Mouse (Mus musculus): ENCODE measurements at regions not wholly inside any gene's neighbourhood (a gene's known extent, or its start where the extent isn't known, plus 50 kb on each side); places are given as distances from the start of the nearest gene placed in this dataset.
A peak's percentile ranks its signal among the peaks of the same experiment; 100 is the strongest.

DNA sequence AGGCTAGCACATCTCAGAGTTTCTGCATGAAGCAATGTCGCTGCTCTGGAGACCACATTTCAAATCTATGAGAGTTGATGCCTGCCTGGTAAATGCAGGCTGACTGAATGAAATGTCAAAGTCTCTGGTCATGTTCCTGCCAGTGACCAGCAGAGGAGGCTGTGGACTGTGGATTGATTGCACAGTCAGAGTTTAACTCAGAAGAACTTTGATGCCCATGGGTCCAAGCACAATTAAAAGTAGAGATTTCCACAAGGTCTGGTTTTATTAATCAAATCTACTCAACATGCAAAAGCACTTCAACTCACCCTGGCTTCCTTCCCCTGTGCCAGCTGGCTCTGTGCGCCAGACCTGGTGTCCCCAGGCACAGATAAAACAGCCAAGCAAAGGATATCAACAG is 81.3 kb downstream of the Hsd17b3 start:
- DNase-seq (ENCODE audit: low spot score in 2 of 2): no peak

DNA sequence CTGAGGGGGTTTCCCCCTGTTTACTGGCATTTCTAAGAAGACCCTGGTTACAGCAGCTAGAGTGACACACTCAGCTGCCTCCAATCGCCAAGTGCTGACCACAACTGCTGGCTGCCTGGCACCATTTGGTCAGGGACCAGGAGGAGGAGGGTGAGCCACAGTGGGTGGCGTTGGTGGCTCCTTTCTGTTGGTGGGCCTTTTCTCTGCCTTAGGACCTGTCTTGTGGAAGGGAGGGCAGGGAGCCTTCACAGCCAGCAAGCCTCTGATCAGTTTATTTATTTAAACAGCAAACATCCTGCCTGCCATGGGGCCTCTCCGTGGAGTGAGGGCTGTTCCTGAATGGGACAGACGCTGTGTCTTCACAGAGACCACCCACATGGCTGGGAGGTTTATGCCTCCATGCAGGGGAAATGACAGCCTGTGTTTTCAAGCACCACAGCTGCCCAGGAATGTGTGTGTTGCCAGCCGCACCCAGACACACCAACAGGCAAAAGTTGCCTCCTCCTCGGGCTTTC is 86.0 kb downstream of the Hsd17b3 start:
- DNase-seq (ENCODE audit: low spot score in 2 of 2): no peak

DNA sequence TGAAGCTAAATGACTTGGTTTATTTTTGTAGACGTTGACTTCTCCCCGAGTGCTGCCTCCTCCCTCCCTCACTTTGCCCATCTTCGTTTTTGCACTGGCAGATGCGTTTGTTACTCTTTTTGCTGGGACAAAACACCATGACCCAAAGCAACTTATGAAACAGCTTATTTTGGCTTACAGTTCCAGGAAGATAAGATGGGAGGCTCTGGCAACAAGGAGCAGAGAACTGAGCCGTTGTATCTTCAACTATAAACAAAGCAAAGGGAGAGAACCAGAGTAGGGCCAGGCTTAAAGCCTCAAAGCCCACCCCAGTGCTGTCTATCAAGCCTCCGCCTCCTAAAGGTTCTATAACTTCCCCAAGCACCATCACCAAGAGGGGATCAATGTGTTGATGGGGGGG is 88.7 kb downstream of the Hsd17b3 start:
- no peak for DNase-seq (ENCODE audit: low spot score in 2 of 2)

DNA sequence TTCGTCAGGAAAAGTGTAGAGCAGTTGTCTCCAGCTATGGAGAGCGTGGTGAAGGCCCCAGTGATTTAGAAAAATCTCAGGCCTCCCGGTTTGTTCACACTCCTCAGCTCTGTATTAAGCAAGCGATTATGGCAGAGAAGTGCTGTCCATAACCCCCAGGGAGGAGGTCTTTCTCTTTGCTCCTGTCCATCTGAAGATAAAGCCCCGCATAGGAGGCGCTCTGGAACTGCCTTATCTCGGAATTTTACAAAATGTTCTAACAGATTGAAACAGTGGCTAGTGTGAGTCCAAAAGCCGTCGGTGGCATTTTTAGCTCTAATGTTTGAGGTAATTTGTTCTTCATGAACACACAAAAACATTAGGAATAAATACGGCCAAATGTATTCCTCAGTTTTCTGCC is 90.4 kb downstream of the Hsd17b3 start:
- no peak for DNase-seq (ENCODE audit: low spot score in 2 of 2)

DNA sequence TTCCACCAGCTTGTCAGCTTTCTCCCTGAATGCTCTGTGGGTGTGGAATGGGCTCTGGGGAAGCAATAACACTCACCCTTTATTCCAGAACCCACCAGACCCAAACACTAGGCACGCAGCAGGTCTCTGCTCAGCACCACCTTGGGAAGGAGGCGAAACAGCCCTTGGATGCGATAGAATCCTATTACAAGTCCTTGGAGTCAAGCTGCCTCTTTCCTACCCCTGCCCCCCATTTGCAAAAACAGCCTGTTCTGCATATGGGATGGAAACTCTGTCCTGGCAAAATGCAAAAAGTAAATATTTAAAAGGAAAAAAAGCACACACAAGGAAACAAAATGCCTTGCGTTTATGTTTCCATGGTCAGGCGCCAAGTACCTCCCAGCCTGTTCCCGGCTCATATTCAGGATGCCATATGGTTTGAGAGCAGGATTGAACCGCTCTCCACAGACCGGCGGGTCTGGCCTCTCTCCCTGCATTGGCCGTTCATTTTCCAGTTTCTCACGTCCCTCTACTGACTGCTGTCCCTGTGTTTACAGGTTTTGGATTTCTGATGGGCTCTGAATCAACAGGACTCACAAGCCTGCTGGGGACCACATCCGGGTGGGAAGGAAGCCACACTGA is 95.1 kb downstream of the Hsd17b3 start:
- no peak for DNase-seq (ENCODE audit: low spot score in 2 of 2)

DNA sequence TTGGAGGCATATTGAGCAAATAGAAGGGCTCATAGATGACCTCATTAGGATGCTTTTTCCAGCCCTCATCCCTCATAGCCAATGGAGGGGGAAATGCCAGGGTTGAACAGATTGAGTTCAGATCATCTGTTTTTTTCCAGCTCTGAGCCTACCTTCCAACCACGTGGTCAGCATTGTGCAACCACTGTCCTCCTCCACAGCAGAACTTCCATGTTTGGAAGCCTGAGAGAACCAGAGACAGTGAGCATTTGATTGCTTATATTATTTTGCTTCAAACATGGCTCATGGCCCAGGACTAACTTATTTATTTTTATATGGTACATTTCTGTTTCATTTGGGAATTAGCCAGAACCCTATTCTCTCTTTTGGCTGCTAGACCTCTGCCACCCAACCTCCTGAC is 96.0 kb downstream of the Hsd17b3 start:
- no peak for DNase-seq (ENCODE audit: low spot score in 2 of 2)

DNA sequence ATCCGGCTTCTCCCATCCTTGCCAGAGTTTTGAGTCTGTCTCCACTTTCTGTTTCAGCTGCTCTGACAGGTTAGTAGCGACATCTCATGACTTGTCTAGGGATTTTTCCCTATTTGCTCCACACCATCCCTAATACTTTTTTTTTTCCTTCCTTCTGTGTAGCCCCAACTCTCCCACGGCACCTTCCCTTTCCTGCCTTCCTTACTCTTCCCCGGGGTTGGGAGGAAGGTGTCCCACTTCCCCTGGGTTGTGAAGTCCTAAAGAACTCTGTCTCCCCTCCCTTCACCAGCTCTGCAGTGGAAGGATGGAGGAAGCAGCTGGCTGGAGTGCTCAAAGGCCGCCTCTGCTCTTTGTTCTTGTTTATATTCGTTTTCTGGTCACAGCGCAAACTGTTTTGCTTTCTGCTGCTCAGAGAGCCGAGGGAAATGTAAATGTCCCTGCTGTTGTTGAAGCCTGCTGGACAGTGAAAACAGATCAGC is 98.5 kb downstream of the Hsd17b3 start:
- no peak for DNase-seq (ENCODE audit: low spot score in 2 of 2)

DNA sequence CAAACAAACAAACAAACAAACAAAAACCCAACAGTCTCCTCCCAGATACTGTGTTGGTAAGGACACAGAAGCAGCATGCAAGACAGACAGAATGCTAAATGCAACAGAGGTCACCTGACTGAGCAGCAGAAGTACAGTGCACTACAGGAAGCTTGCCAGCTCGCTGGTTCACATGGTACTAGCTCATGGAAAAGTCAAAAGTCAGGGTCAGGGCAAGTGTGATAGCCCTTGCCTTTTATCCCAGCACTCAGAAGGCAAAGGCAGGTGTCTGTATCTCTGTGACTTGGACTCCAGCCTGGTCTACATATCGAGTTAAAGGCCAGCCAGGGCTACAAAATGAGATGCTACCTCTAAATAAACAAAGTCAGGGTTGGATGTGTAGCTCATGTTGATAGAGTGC is 99.3 kb downstream of the Hsd17b3 start:
- DNase-seq (ENCODE audit: low spot score in 2 of 2): no peak

DNA sequence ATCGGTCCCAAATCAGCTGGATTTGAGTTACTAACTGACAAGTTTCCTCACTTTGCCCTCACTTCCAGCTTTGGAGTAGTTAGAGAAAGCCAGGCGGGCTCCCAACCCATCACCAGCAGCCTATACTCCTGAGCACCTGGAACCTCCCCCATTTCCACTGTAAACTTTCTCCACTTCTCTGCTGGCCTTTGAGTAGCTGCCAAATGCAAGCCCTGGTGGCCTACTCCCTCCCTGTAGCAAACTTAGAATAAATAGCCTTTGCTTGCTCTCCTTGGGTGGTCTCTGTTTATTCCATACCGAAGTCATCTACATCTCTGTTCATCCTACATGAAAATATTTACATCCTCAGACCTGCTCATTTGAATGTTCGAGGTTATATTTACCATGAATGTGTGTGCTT is 100.8 kb downstream of the Hsd17b3 start:
- DNase-seq (ENCODE audit: low spot score in 2 of 2): no peak

DNA sequence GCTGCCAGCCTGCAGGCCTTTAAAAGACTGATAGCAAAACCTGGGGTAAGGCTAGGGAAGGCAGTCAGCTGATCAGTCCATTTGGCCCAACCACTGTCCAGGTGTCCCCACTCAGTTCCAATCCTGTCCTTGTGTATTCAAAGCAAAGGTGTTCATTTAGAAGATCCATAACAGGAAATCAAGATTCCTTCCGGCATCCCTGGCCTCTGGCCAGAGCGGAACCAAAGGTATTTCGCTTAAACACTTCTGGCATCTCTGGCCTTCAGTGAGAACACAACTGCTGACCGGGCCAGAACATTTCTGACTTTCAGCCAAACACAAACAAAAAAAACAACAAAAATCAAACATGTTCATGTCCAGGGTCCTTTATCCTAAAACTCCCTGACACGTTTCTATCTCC is 102.3 kb downstream of the Hsd17b3 start:
- DNase-seq (ENCODE audit: low spot score in 2 of 2): no peak

DNA sequence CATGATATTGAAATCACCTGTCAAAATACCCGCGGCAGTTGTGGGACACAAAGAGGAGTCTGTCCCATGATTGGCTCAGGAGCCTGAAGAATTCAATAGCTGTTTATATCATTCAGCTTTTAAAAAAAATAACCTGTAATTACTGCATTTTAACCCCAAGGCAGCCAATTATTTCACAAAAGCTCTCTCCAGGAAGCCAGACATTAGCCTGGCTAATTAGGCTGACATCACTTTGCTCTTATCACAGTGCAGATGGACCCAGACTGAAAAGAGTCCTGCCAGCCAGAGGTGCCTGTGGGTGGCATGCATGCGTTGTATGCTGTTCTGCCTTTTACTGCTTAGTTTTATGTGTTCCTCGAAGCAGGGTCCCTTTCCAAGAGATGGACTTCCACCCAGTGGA is 103.4 kb downstream of the Hsd17b3 start:
- DNase-seq (ENCODE audit: low spot score in 2 of 2): no peak

DNA sequence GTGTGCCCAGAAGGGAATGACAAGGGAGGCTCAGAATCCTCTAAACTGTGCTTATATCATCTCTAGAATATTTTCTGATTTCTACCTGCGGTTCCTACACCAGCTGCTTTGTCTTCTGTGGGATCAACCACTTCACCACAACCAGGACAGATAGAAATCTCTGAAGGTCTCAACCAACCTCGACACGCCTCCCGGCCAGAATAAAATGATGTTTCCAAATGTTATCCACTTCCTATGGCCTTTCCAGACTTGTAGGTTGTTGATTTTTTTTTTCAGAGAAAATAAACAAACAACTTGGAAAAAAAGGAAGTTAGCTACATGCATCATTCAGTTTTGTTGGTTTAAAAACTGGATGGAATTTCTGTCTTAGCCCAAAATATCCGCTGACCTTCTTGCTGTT is 103.9 kb downstream of the Hsd17b3 start:
- DNase-seq (ENCODE audit: low spot score in 2 of 2): no peak

DNA sequence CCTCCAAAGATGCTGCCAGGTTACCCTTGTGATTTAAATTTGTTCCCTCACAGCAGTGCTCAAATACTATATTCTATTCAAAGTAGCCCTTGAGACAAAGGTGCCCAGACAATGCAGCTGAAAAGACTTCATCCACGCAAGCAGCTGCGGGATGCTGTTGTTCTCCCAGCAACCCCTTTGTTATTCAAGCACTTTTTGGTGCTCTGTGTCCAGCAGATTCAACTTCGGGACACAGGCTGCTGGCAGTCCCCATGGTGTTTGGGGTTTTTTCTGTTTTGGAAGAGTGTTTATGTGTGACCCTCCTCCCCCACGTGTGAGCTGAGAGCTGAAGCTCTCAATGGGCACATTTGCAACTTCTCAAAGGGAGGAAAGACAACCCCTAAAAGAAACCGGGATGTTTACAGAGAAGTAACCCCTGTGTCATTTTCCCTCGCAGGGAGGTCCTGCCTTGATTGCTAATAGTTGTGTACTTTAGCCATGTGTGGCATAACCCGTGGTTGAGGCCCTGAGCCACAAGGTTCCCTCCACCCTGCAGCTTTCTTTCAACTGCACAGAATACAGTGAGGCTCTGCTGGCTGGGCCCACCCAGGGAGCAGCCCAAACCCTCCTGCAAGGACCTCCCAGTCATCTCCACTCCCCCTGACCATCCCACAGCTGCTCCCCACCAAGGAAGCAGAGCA is 108.9 kb downstream of the Hsd17b3 start:
- no peak for DNase-seq (ENCODE audit: low spot score in 2 of 2)

DNA sequence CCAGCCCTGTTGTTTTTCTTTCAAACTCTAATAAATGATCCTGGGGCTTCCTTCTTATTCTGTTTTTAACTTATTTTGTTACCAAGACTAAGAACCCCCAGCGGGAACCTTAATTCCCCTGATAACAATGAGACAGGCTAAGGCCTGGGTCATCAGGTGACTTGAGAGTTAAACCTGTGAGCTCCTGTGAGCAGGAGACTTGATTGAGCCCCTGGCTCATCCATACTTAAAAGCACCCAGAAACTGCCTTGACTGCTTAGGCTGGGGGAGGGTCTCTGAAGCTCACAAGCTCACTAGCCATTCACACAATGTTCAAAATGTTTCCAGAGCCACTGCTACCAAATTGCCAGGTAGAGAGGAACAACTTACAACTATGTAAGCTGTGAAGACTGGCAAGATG is 109.4 kb downstream of the Hsd17b3 start:
- DNase-seq (ENCODE audit: low spot score in 2 of 2): no peak

DNA sequence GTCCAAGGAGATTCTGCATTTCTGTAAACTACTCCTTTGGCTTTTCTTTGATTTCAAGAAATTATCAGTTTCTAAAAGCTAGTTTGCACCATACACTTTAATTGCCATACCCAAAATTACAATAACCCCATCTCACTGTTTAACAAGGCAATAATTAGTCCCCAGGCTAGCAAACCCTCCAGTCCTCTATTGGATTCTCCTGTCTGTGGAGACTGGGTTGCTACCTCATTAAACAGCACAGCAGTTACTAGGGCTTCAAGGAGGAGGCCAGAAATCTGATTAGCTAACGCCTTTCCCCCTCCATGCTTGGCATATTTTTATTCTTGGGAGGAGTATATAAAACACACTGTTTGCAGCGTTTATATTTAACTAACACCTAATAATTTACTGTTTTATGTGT is 119.1 kb downstream of the Hsd17b3 start:
- DNase-seq (ENCODE audit: low spot score in 2 of 2): no peak

DNA sequence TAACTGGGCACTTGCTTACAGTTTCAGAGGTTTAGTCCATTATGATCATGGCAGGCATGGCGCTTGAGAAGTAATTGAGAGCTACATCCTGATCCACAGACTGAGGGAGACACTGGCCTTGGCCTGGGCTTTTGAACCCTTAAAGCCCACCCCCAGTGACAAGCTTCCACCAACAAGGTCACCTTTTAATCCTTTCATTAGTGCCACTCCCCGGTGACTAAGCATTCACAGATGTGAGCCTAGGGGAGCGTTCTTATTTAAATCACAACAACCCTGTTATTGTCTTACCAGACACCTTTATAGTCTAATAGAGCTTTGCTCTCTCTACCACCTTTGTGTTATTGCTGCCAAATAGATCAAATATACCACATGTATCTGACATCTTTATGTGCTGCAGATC is 120.4 kb downstream of the Hsd17b3 start:
- no peak for DNase-seq (ENCODE audit: low spot score in 2 of 2)

DNA sequence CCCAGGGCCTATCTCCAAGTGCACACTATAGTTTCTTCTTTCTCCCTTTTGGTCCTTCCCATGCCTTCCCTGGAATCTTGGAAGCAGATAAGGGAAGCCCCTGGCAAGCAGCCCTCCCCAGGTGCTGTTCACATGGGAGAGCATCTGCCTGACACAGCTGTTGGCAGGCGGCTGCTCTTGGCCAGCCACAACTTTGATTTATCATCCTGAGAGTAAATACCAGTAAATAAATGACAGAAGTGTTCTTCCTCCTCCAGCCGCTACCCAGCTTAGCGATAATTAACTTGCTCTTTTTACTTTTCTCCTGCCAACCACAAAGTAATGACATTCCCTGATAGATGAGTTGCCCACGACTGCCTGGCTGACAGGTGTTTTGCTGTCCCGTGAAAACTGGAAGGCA is 131.9 kb downstream of the Hsd17b3 start:
- no peak for DNase-seq (ENCODE audit: low spot score in 2 of 2)

DNA sequence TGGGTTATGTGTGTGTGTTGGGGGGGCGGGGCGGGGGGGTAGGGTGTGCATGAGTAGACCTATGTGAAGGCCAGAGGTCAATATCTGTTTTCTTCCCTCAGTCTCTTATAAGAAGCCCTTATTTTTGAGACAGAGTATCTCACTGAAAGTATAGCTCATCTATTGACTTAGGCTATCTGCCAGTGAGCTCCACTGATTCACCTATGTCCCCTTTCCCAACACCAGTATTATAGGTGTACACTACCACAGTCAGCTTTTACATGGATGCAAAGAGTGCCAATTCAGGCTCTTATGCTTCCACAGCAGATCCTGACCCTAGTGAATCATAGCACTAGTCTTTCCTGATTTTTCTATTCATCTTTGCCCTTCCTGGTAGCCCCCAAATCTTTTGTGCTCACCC is 134.7 kb downstream of the Hsd17b3 start:
- no peak for DNase-seq (ENCODE audit: low spot score in 2 of 2)

DNA sequence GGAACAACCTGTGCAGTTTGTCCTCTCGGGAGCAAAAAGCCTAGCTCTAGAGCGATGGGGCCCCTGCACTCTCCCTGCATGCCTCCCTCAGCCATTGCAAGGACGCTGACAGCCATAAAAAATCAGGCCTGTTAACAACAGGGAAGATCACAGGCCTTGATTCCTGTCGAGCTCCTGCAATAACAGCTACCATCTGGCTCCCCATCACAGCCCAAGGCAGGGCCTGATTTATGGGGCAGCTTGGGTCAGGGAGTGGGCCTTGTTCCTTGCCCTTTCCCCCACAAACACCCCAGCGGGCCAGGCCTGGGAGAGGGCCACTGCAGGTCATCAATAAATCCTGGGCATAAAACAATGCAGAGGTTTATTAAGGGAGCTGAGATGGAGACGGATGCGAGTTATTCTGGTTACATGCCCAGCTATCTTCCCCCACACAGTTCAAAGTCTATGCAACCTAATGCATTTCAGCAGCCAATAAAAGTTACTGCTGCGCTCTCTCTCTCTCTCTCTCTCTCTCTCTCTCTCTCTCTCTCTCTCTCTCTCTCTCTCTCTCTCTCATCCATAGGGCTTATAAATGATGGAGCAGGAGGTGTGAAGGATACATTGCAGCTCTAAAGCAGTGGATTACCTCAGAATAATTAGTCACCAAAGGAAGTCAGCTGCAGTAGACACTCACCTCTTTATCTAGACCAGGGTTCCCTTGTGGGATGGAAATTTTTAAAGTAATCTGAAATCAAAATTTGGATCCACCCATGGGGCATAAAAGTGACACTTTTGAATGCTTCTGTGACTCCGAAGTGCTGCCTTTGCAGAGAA is 136.9 kb downstream of the Hsd17b3 start:
- peak in 1 of 2 experiments; percentile 24 for DNase-seq (ENCODE audit: low spot score in 2 of 2)

DNA sequence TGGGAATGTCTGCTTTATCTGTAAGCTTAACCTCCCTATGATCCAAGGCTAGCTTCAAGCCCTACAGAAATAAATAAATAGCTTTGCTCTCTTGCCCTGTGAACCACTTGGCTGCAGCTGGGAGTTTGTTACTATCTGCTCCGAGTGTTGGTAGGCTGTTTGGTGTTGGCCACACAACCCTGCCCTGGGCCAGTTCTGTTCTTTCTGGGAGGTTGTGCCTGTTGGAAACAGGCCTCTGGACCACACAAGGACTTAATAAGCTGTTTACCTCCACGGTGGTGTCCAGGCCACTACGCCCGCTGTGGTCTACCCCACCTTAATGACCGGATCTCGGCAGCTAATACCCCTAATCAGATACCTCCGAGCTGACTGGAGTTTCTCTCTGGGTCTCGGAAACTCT is 136.1 kb downstream of the Ercc6l2 start:
- peak in 1 of 2 experiments; percentile 11 for DNase-seq (ENCODE audit: low spot score in 2 of 2)
